In genomic region chr16:24365900-24366299, GRCm38 (mm10) we compare ENCODE assay signal across 14 mouse cellular contexts.
"Had no signal": no experiment of that assay in that cellular context is flagged by ENCODE, and none has a peak within 500 bp of the region (broad histone marks: within the 10 kb centered on the region; RNA-seq: fewer than 3 reads in every experiment).

No protein-coding gene starts in this region.

- H3K9ac ChIP-seq: limb, embryonic 13.5 days; liver, embryonic 12.5 days; lung, embryonic 14.5 days; neural tube, embryonic 13.5 days; stomach, embryonic 15.5 days had no signal

- H3K27ac ChIP-seq: limb, embryonic 13.5 days; liver, embryonic 12.5 days; midbrain, embryonic 10.5 days; neural tube, embryonic 13.5 days; stomach, embryonic 15.5 days had no signal

- H3K4me3 ChIP-seq: limb, embryonic 13.5 days; liver, embryonic 12.5 days; midbrain, embryonic 10.5 days; neural tube, embryonic 13.5 days; stomach, embryonic 15.5 days had no signal

- H3K27me3 ChIP-seq: limb, embryonic 13.5 days; liver, embryonic 12.5 days; stomach, embryonic 15.5 days had no signal

- DNase-seq: kidney, postnatal 25 days; left cerebral cortex, postnatal 4 days; lung, embryonic 14.5 days; lung, postnatal 10 days; lung, postnatal 4 days; midbrain, embryonic 14.5 days; retina, postnatal 1 day; right cerebral cortex, postnatal 4 days; thymus, postnatal 36 days had no signal

- H3K4me1 ChIP-seq: liver, embryonic 12.5 days; midbrain, embryonic 10.5 days; neural tube, embryonic 13.5 days; stomach, embryonic 15.5 days had no signal

- H3K36me3 ChIP-seq: limb, embryonic 13.5 days; liver, embryonic 12.5 days; midbrain, embryonic 10.5 days; neural tube, embryonic 13.5 days; stomach, embryonic 15.5 days had no signal
